Mouse (Mus musculus) granulocyte monocyte progenitor cell, adult 5-6 weeks (primary cell): ENCODE results near the gene Bicc1. TPM values are rescaled to one million over a fixed set of nuclear protein-coding genes. Genes with fewer than 3 reads are reported as not detected.

Experiments used
- ATAC-seq: replicated peaks from 2 replicates; pipeline ENCODE4 v1.8.0; 2016; ENCODE audit warnings: mild to moderate bottlenecking, moderate TSS enrichment, inconsistent platforms; ENCODE audit not compliant: poor library complexity, severe bottlenecking
- total RNA-seq, 2 experiments: library from RNA; stranded (forward) in 1 of 2; stranded (reverse) in 1 of 2; fragments of 200-712, 200-1000 nt in 1 of 2; fragments of >200 nt in 1 of 2; fragmentation: Nextera tagmentation in 1 of 2; gene quantifications; 2 replicates each; pipeline ENCODE4 v1.2.3; 2014 to 2017

Gene Bicc1
- total RNA-seq, 2 experiments from 2014 or later: not detected

GRCm38 (mm10) chr10:70901193-70901875, 258.2 kb downstream of the Bicc1 start:
- ATAC-seq: no peak

GRCm38 (mm10) chr10:70895891-70896290, 263.6 kb downstream of the Bicc1 start:
- ATAC-seq: no peak

- no peak for ATAC-seq
Observed at GRCm38 (mm10) chr10:70878046-70878445, 281.5 kb downstream of the Bicc1 start.

GRCm38 (mm10) chr10:70877631-70878030, 281.9 kb downstream of the Bicc1 start:
- ATAC-seq: no peak

- ATAC-seq: no peak
Observed at GRCm38 (mm10) chr10:70876522-70876921, 283.0 kb downstream of the Bicc1 start.

- ATAC-seq: no peak
Observed at GRCm38 (mm10) chr10:70876119-70876518, 283.4 kb downstream of the Bicc1 start.

GRCm38 (mm10) chr10:70874994-70875538, 284.4 kb downstream of the Bicc1 start:
- no peak for ATAC-seq

Other genes with a start within 250 kb of the Bicc1 start
- 52.6 and 71.6 TPM in 2 replicates for gene Tfam, start 78.6 kb upstream of the Bicc1 start, total RNA-seq (2014; fragmentation: Nextera tagmentation)
- gene Tfam, start 78.6 kb upstream of the Bicc1 start, total RNA-seq (2017): 73.2 and 91.8 TPM in 2 replicates
- gene Ube2d1, start 125.6 kb upstream of the Bicc1 start, total RNA-seq (2014; fragmentation: Nextera tagmentation): 40.5 and 61.7 TPM in 2 replicates
- 11.2 and 15.2 TPM in 2 replicates for gene Ube2d1, start 125.6 kb upstream of the Bicc1 start, total RNA-seq (2017)
- 33.2 and 35.9 TPM in 2 replicates for gene Cisd1, start 185.3 kb upstream of the Bicc1 start, total RNA-seq (2014; fragmentation: Nextera tagmentation)
- 12.7 and 13.5 TPM in 2 replicates for gene Cisd1, start 185.3 kb upstream of the Bicc1 start, total RNA-seq (2017)
- gene Ipmk, start 188.1 kb upstream of the Bicc1 start, total RNA-seq (2014; fragmentation: Nextera tagmentation): 20.5 and 25.2 TPM in 2 replicates
- gene Ipmk, start 188.1 kb upstream of the Bicc1 start, total RNA-seq (2017): 24.4 and 28.6 TPM in 2 replicates